Comparison of ENCODE assay signal across 27 mouse cellular contexts in the genomic region with DNA sequence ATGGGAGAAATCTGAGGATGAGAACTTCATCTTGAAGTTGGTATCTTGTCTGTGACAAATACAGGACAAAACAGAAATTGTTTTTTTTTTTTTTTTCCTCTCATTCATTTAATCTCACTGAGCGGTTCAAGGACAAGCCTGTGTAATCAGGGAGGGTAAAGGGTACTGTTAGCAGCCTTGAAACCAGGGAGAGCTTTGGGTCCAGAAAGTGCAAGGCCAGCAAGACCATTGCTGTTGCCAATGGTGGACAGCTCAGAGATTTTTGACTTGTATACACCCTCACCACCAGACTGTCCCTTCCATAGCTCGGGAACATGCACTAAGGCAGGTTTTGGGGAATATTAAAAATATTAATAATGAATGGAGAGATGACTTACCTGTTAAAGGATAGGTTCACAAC. TPM values are rescaled to one million over a fixed set of nuclear protein-coding genes. Genes with fewer than 3 reads are reported as not detected.
DNase-seq lines count a peak whose midpoint lies in the region; ATAC-seq lines count a peak whose summit lies in the region.
"Had no signal": no experiment of that assay in that cellular context is flagged by ENCODE, and none has a peak within 500 bp of the region (broad histone marks: within the 10 kb centered on the region; RNA-seq: fewer than 3 reads in every experiment).

No protein-coding gene starts in this region.

- no peaks in the 10 kb centered on the region for H3K27me3 ChIP-seq in kidney, embryonic 14.5 days (ENCODE audit: control insufficient read depth, insufficient read depth, low read length)
- H3K27me3 ChIP-seq: CH12.LX; embryonic facial prominence, embryonic 13.5 days; embryonic facial prominence, embryonic 15.5 days; forebrain, embryonic 12.5 days had no signal

- H3K9me3 ChIP-seq in kidney, embryonic 14.5 days (ENCODE audit: control insufficient read depth, low read length) = no peaks in the 10 kb centered on the region
- H3K9me3 ChIP-seq: embryonic facial prominence, embryonic 13.5 days; embryonic facial prominence, embryonic 15.5 days; forebrain, embryonic 10.5 days; forebrain, embryonic 12.5 days; G1E had no signal

- WGBS in kidney, embryonic 14.5 days = 84% methylated on average over 2 of the region's 2 CpGs

- no peak overlapping the region for H3K9ac ChIP-seq in kidney, embryonic 14.5 days (ENCODE audit: low read depth, low read length)
- H3K9ac ChIP-seq: embryonic facial prominence, embryonic 13.5 days; embryonic facial prominence, embryonic 15.5 days; forebrain, embryonic 12.5 days had no signal

- no peak overlapping the region for H3K4me3 ChIP-seq in kidney, embryonic 14.5 days (ENCODE audit: low read length)
- H3K4me3 ChIP-seq: embryonic facial prominence, embryonic 13.5 days; embryonic facial prominence, embryonic 15.5 days; erythroblast, embryonic 14.5 days; forebrain, embryonic 10.5 days; forebrain, embryonic 12.5 days had no signal

- no peak for ATAC-seq in kidney, embryonic 14.5 days (ENCODE audit: low FRiP score, low TSS enrichment)
- ATAC-seq: activated CD4-positive, CD25-positive, alpha-beta regulatory T cell, adult 4 months; CD4-positive, CD25-positive, alpha-beta regulatory T cell, adult 4 months; forebrain, embryonic 14.5 days; forebrain, embryonic 16.5 days; Patski had no signal

- no peaks in the 10 kb centered on the region for H3K36me3 ChIP-seq in kidney, embryonic 14.5 days (ENCODE audit: control insufficient read depth, insufficient read depth, low read length)
- H3K36me3 ChIP-seq: embryonic facial prominence, embryonic 13.5 days; embryonic facial prominence, embryonic 15.5 days; forebrain, embryonic 10.5 days; forebrain, embryonic 12.5 days; G1E had no signal

- peak; percentile 67 to 86 for DNase-seq in adrenal gland, adult (ENCODE audit: inconsistent age in 2 of 2, low spot score in 1 of 2)
- no peak for DNase-seq in adrenal gland, postnatal 25 days
- peak; percentile 62 for DNase-seq in adrenal gland, adult 8-10 months
- DNase-seq in adrenal gland, postnatal 4 days (ENCODE audit: low spot score in 2 of 2) = no peak
- DNase-seq in adrenal gland, postnatal 10 days = peak; percentile 18
- DNase-seq in adrenal gland, postnatal 36 days = peak; percentile 38 to 45
- DNase-seq: B cell, adult 2 months; cerebellum, adult 11 months; cerebellum, adult 18-20 months; cerebellum, adult 8-10 months; cerebellum, adult 9-11 months; cerebellum, postnatal 14 days; cerebellum, postnatal 36 days; embryo, embryonic 11 days had no signal

- no peaks in the 10 kb centered on the region for H3K4me1 ChIP-seq in kidney, embryonic 14.5 days (ENCODE audit: control insufficient read depth, insufficient read depth, low read length)
- H3K4me1 ChIP-seq: embryonic facial prominence, embryonic 13.5 days; embryonic facial prominence, embryonic 15.5 days; forebrain, embryonic 10.5 days; forebrain, embryonic 12.5 days had no signal

- H3K4me2 ChIP-seq in kidney, embryonic 14.5 days (replicated peaks; ENCODE audit: low read depth, low read length) = no peak overlapping the region
- H3K4me2 ChIP-seq: embryonic facial prominence, embryonic 13.5 days; embryonic facial prominence, embryonic 15.5 days; forebrain, embryonic 12.5 days had no signal

- H3K27ac ChIP-seq in kidney, embryonic 14.5 days (ENCODE audit: low read depth, low read length) = no peak overlapping the region
- H3K27ac ChIP-seq: embryonic facial prominence, embryonic 13.5 days; embryonic facial prominence, embryonic 15.5 days; forebrain, embryonic 10.5 days; forebrain, embryonic 12.5 days had no signal

RNA-seq across cellular contexts. Expression of a gene that starts 16.7 kb away (rescaled TPM):
- total RNA-seq in adrenal gland, postnatal 25 days (2021) = 42.7 and 57.4 TPM in 2 replicates
- total RNA-seq in adrenal gland, adult 8-10 months (2022) = 10 to 100 TPM; 50.7 to 54.5 (median 51.7) TPM
- total RNA-seq in adrenal gland, postnatal 4 days (2021) = 10 to 100 TPM; 46.0 to 50.6 TPM
- total RNA-seq in adrenal gland, postnatal 10 days (2021) = 10 to 100 TPM; 34.6 to 40.0 TPM
- 10 to 100 TPM; 42.7 to 51.7 TPM for total RNA-seq in adrenal gland, postnatal 36 days (2021)
- polyA plus RNA-seq in kidney, embryonic 14.5 days (2014; fragmentation: Nextera tagmentation; extraction: Ambion mirVana) = 20.4 and 38.8 TPM in 2 replicates

RNA-seq across cellular contexts. Expression of a gene that starts 49.0 kb away (rescaled TPM):
- total RNA-seq in adrenal gland, postnatal 25 days (2021) = 19.3 and 23.2 TPM in 2 replicates
- 10 to 100 TPM; 16.0 to 25.8 (median 20.3) TPM for total RNA-seq in adrenal gland, adult 8-10 months (2022)
- 10 to 100 TPM; 22.3 to 22.9 TPM for total RNA-seq in adrenal gland, postnatal 4 days (2021)
- 10 to 100 TPM; 14.5 to 17.6 TPM for total RNA-seq in adrenal gland, postnatal 10 days (2021)
- total RNA-seq in adrenal gland, postnatal 36 days (2021) = 10 to 100 TPM; 19.0 to 20.0 TPM
- 4.2 and 6.9 TPM in 2 replicates for polyA plus RNA-seq in kidney, embryonic 14.5 days (2014; fragmentation: Nextera tagmentation; extraction: Ambion mirVana)
- total RNA-seq: CH12.LX had no signal
- polyA plus RNA-seq: activated CD4-positive, CD25-positive, alpha-beta regulatory T cell, adult 4 months; CD4-positive, CD25-positive, alpha-beta regulatory T cell, adult 4 months; erythroblast, embryonic 14.5 days; G1E had no signal

Comparison
In these comparisons a context has a peak if more than half of its experiments do, and no peak if none do; other contexts are left out.
1. DNase-seq: peak in adrenal gland, adult (2 of 2), adrenal gland, adult 8-10 months (single experiment), adrenal gland, postnatal 10 days (single experiment) and adrenal gland, postnatal 36 days (2 of 2); none in adrenal gland, postnatal 25 days (single experiment) and adrenal gland, postnatal 4 days (0 of 2).